Mouse (Mus musculus) liver, postnatal 0 days (tissue): ENCODE data around the gene Gtf2h3.

Experiments used
- CTCF ChIP-seq: sonication (generic); IDR thresholded peaks from 2 replicates; pipeline ENCODE4 v1.5.1; 2016; ENCODE audit warnings: antibody characterized with exemption, low read depth
- EP300 ChIP-seq: IDR thresholded peaks from 2 replicates; pipeline ENCODE4 v1.6.1; 2016; ENCODE audit warnings: antibody characterized with exemption, low read depth, mild to moderate bottlenecking

GRCm38 (mm10) chr5:124532451-124532850 is 46.5 kb upstream of the Gtf2h3 start:
- TF ChIP-seq CTCF (no peak), EP300 (no peak)
